Mouse (Mus musculus) right cerebral cortex, postnatal 10 days (tissue): ENCODE data around the gene Ell2.
"Not testable (repeated sequence)": the region's sequence is repeated elsewhere in the genome, so short reads cannot be mapped to it uniquely, and the experiment has no call there.

Experiments
- DNase-seq, 2 experiments: peaks; one replicate each; pipeline ENCODE4 v3.0.0; 2021; ENCODE audit warnings: low spot score in 2 of 2

Gene Ell2

DNA sequence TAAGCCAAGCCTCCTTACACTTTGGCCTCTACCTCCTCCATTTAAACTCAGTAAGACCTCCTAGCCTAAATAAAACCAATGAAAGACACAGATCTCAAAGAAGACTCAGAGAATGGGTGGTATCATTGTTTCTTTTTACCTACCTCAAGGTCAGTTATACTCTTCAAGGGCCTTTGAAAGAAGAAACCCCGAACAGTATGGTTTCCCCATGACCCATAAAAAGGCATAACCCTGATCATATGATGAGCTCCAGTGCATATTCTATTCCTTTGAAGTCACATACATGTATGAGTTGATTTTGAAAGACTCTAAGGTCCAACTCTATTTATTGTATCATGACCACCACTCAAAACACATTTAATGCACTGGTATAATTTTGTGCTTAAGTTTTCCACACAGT, at the start of gene Ell2:
TSS of gene Ell2 (plus strand) at position 301 of the 400 bp plus-strand sequence.
- no peak for DNase-seq

DNA sequence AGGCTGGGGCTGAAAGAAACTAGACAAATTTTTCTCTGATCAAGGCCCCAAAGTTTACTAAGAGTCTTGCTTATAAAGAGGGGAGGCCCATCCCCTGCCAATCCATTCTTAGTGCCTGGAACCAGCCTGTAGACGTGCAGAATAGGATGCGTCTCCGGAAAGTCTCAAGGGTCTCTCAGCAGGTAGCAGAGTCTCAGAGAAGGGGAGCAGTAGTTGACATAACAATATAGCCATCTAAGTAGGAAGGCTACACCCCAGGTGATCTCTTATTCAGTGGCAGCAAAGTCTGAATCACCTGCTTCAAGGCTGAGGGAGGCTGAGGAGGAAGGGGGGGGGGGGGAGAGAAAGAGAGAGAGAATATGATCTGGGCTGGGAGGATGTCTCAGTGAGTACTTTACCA, 21.1 kb upstream of the Ell2 start:
- no peak for DNase-seq

DNA sequence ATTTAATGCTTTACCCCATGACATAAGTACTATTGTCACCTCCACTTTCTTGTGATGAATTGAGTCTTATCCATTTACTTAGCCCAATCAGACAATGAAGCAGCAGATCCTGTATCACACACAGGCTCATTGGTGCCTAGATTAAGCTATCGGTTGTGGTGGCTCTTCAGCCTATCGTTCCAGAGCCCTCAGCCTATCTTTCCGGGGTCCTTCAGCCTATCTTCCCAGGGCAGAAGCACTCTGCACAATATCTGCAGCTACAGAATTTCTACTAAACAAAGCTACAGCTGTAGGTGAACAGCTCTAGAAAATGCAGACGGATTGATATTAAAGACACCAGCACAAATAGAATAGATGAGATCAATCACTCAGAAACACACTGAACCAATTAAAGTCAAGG, 19.6 kb upstream of the Ell2 start:
- no peak for DNase-seq

DNA sequence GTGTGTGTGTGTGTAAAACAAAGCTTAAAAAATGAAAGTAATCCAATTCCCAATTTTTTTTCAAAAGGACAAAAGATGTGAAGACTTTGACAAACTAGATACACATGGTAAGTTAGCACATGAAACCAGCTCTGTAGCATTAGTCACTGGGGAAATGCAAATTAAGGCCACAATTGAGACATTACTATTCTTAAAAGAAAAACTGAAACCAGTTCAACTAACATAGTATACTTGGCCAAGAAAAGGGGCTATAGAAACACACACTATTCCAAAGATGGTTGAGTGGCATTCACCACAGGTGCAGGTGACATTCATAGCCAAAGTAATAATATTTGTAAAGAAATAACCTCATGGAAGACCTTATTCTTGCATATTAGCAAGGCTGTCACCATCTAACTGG, 14.9 kb upstream of the Ell2 start:
- no peak for DNase-seq

DNA sequence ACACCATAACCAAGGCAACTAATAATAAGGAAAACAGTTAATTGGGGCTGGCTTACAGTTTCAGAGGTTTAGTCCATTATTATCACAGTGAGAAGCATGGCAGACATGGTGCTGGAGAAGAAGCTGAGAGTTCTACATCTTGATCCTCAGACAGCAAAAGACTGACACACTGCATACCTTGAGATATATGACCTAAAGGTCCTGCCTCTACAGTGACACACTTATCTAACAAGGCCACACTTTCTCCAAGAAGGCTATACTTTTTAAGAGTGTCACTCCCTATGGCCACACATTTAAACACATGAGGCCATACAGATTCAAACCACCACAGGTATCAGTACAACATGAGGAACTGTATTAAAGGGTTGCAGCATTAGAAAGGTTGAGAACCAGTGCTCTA, 13.5 kb upstream of the Ell2 start:
- no peak for DNase-seq

DNA sequence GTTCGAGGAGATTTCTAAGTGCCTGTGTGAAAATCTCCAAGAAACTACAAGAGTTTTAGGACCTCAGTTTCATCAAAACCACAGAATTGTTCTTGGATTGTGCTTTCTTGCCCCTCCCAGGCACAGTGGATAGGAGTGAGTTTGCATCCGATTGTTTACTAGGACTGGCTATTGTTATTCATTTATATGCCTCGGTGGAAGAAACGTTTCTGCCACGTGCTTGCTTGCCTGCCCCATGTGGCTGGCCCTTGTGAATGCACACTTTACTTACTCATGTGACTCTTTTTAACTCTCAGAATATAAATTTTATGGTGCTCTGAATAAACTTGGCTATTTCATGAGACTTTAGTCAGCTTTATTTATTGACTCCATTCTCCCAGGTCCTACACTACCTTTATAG, 3.7 kb upstream of the Ell2 start:
- no peak for DNase-seq

DNA sequence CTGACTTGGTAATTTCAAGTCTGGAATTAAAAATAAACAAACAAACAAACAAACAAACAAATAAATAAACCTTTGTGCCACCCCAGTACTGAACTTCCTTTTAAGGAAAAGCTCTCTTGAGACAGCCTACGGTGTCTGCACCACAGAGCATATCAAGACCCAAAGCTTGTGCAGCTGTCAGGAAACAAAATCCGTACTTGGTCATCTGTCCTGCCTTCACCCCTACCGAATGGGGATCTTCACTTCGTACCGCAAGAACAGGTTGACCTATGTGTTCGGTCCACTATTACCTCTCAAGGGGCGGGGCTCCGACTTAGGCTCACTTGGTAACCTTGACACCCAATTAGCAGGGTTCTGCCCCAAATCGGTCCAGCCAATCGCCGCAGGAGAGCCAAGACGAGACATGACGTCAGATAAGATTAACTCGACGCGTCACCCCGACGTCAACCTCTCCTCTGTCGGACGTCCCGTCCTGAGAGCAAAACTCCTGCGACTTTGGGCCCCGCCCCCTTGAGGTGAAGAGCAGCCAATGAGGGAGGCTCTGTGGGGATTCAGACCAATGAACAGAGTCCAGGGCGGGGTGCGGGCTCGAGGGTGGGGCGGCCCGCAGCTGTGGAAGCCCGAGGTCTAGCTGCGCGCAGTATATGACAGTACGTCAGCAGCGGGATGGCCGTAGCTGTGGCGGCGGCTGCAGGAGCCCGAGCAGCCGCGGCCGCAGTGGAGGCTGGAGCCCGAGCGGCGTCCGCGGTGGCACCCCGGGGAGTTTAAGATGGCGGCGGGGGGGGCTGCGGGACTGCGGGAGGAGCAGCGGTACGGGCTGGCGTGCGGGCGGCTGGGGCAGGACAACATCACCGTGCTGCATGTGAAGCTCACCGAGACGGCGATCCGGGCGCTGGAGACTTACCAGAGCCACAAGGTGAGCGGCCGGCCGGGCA, 592 bp downstream of the Ell2 start:
- DNase-seq: peak; percentile 92 to 94

DNA sequence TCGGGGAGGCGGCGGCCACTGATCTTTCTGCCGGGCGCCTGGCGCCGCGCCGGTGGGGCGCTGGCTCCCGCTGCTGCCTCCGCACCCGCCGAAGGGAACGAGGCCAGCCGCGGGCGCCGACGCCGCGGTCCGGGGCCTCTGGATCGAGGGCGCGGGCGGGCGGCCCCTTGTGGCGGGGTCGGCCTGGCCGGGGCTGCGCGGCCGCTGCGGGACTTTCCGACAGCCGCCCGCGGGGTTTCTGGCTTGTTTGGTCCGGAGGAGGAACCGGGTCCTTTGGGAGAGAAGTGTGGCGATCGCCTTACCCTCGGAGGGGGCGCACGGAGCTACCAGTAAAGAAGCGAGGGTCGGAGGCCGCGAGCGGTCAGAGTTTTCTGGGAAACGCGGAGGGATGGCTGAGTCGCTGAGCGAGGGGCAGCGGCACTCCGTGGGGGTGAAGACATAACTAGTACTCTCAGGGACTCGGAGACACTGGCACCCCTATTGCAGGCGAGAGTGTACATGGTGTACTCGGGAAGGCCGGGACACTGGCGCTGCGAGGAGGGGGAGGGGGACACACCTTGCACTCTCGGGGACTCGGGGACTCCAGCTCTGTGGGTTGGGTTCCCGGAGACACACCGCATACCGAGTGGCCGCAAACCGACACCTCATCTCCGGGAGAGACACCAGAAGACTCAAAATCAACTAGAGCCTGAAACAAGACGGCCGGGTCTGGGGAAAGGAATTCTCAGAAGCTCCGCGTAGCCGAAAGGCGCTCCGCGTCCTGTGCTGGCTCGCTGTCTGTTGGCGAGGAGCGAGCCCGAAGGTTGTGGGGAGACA, 1.5 kb downstream of the Ell2 start:
- DNase-seq: peak; percentile 53 to 62

DNA sequence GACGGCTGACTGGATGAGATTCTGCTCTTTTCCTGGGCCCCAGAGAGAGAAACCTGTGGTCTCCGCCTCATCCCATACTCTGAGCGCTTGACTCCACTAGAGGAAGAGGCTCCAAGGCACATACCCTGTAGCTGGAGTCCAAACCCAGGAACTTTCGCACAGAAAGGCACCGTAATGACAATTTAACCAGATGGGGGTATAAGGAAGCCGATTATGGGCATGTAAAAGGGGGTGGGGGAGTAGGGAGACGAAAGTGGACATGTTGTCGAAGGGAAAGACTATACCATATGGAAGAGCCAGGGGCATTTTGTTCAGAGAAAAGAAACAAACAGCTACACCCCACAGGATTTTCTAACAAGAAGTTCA, 2.1 kb downstream of the Ell2 start:
- DNase-seq: no peak

DNA sequence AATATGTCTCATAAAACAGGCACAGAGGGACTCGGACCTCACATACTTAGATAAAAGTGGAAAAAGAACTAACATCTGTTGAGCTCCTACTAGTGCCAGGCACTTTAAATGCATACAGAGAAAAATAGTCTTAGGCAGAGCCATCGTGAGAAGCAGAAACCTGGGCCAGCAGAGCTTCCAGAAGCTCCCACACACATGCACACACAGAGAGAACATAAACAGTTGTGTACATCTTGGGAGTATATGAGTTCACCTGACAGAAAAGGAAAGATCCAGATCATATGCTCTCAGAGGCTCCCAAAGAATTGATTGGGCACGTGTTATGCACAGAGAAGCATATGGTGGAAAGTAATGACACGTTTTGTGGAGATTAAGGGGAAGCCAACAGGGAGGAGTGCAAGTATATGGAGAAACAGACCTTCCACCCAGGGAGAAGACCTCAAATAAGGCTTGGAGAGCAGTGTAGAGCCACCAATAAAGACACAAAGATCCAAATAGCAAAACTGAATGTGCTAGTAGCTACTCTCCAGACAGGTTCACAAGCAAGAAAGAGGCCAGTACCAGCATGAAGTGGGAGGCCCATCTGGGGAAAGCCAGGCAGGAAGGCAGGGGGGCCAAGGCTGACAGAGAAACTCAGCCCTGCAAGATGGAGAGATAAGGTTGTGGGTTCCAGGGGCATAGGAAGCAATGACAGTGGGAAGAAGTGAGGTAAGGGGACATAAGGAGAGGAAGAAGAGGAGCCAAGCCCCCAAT, 2.6 kb downstream of the Ell2 start:
- DNase-seq: peak in 1 of 2 experiments; percentile 37

DNA sequence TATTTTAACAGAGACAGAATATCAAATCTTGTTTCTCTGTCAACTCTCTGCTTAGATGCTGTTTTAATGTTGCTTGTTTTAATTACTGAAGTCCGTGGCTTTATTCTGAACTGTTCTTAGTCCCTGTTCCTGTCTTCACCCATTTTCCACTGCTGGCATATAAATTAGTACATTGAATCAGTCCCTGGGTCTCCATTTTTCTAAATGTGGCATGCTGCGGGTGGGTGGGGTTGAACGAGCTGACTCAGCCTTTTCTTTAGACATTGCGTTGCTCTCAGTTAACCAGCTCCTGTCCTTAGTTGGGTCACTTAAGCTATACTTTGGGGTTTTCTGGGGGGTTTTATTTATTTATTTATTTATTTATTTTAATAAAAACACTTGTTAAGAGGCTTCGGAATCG, 3.6 kb downstream of the Ell2 start:
- no peak for DNase-seq

DNA sequence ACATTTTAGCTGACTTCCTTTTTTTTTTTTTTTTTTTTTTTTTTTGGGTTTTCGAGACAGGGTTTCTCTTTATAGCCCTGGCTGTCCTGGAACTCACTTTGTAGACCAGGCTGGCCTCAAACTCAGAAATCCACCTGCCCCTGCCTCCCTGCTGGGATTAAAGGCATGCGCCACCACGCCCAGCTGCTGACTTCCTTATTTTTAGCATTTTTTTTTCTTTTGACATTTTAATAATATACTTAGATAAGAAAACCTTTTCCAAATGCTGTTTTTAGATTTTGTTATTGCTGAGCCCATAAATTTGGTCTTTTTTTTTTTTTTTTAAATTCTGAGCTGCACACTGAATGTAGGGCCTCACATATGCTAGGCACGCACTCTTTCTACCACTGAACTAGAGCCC, 5.0 kb downstream of the Ell2 start:
- not testable (repeated sequence) for DNase-seq

DNA sequence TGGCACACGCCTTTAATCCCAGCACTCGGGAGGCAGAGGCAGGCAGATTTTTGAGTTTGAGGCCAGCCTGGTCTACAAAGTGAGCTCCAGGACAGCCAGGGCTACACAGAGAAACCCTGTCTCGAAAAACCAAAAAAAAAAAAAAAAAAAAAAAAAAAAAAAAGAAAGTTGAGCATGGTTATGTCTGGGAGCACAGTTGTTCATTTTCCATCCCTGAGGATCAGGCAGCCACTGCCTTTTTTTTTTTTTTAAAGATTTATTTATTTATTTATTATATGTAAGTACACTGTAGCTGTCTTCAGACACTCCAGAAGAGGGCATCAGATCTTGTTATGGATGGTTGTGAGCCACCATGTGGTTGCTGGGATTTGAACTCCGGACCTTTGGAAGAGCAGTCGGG, 6.0 kb downstream of the Ell2 start:
- not testable (repeated sequence) for DNase-seq

DNA sequence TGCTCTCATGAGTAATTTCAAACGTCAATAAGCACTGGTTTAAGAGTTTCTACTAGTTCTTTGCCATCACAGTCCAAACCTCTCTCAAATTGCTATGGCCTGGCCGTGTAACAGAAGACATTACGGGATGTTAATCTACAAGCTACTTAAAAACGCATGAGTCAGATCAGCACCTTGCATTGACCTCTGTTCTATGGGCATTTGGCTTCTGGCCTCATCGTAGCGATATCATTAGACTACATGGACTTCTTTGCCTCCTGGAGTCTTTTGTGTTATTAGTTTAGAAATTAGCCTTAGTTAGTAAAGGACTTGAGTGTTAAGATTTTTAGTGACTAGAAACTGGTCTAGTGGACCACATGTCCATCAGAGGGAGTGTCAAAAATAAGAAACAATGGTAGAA, 7.8 kb downstream of the Ell2 start:
- no peak for DNase-seq

DNA sequence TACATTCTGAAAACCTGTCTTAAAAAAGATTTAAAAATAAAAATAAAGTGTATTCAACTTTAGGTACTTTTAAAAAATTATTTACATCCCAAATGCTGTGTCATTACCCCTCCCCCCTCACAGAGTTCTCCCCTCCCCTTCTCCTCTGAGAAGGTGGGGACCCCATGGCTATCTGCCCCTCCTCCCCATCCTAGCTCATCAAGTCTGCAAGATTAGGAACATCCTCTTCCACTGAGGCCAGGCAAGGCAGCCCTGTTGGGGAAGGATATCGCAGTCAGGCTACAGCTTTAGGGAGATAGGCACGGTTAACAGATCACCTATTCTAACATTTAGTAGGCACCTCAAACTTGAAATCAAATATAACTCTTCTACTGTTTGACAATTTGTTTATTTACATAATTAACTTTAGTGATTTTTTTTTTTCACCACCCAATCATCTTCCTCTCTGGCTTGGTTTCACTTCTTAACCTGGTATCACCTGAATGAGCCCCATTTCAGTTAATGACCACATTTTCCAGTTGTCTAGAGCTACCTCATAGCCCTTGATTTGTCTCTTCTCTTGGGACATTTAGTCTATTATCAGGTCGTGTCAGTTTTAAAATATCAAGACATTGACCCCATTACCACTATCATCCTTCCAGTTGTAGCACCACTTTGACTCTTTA, 11.2 kb downstream of the Ell2 start:
- no peak for DNase-seq

DNA sequence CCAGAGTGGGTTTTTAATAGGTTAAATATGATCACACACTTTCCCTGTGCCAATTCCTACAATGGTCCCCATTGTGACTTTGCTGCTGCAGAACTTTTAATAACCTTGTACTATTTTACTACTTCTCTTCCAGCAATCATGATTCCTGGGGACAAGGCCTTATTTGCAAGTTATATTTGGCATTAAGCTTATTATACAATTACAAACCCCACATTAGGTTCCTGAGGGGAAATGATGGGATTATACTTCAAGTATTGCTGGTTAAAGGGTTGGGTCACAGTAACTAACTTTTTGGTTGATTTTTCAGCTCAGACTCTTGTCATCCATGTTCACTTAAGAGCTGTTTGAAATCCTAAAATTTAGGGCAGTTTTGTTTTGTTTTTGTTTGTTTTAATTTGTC, 11.8 kb downstream of the Ell2 start:
- no peak for DNase-seq

DNA sequence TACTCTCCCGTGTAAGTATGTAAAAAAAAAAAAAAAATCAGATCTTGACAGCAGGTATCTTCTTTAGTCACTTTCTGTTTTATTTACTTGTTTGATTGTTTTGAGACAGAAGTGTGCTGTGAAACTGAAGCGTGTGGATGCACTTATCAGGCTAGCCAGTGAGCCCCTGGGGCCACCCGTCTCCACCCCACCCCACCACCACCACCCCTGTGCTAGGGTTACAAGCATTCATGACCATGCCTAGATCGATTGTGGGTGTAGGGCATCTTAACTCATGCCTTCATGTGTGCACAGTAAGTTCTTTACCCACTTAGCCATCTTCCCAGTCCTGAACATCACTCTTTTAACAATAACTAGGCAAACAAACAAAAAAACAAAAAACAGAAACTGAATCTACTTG, 13.1 kb downstream of the Ell2 start:
- no peak for DNase-seq

DNA sequence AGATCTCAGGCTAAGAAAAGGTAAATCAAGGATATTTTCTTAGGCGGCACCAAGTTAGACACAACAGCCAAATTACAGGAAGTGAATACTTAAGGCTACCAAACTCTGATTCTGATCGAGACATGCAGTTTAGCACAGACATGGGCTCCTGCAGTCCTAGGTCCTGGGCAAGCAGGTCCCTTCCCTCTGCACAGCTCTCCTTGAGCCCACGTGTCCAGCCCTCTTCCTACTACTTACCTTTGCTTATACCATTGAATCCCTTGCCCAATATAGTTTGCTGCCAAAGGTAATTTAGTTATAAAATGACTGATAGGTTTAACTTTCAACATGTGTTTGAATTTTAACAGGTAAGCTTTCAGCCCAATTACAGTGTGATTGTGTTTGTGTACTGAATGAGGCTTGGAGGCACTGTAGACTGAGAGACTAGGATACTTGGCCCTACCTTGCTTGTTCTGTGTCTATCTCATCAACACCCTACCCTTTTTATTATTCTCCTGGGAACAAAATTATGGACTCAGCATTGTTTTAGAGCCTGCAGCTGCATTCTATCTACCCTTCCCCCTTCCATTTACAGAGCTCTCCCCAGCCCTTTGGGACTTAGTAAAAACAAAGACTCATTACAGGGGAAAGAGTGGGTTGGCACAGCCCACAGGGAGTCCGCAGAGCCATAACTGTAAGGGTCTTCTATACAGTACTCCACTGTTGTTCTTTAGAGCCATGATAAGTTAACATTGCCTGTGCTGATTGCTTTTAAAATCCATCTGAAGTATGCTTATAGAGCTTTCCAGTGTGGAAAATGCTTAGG, 20.2 kb downstream of the Ell2 start:
- no peak for DNase-seq

DNA sequence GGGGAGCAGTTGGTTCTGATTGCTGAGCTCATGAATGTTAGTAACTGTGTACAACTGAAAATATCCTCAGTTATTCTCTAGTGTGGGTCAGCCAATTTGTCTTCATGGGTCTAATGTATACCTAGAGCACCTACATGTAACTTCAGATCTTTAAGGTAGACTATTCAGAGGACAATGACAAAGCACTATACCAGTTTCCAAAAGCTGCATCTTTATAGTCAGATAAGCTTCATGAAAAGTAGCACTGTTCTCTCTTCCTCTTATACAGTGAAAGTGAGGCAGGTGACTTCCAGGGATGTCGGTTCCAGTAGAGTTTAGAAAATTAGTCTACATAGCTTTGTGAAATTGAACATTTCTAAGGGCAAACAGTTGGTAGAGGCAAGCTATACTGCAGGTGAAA, 21.4 kb downstream of the Ell2 start:
- no peak for DNase-seq

DNA sequence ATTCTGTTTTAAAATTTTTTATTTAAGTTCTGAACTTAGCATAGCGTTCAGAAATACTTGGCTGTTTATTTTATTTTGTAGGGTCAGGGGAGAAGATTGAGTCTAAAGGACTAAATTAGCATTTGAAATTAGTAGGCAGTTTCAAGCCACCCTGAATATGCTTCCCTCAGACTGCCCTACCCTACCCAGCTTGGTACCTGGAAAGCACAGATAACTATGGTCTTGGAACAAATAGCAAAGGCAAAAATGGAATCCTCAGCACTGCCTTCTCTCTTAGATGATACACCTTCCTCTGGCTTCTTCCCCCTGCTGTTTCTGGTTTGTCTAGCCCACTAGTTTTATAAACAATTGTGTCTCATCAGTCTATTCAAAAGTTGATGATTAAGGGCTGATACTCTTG, 23.3 kb downstream of the Ell2 start:
- DNase-seq: no peak

DNA sequence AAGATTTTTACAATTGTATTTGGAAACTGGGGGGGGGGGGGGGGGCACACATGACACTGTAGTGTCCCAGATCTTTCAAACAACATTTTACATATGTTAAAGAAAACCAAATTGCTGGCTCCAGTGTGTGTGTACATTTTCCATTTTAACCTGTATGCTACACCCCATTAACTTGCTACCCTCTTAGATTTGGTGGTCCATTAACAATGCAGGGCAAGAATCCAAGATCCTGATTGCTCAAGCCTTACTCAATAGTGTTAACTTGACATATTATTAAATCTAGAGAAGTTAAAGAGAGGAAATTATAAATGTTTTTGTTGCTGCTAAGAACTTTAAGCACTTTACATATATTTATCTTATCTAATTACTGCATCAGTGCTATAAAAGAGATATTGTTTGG, 24.2 kb downstream of the Ell2 start:
- no peak for DNase-seq
